Mouse (Mus musculus) urinary bladder, postnatal 10 days (tissue): ENCODE measurements around the gene Lrrn4cl.
"Not testable (repeated sequence)": the region's sequence is repeated elsewhere in the genome, so short reads cannot be mapped to it uniquely, and the experiment has no call there.

Source experiments
- DNase-seq: peaks from one replicate; pipeline ENCODE4 v3.0.0; 2022; ENCODE audit warnings: low spot score

Gene Lrrn4cl

GRCm38 (mm10) chr19:8838041-8838730 lies 12.4 kb upstream of the Lrrn4cl start:
- no peak for DNase-seq

- DNase-seq, result no peak
These were observed 11.3 kb upstream of the Lrrn4cl start, which contains the start of gene Gng3 for GRCm38 (mm10) chr19:8839103-8839907. TSS of gene Gng3 (minus strand) at chr19:8839194.

GRCm38 (mm10) chr19:8839908-8840791 lies 10.4 kb upstream of the Lrrn4cl start:
- DNase-seq, result no peak

- DNase-seq, result no peak
These were observed 9.6 kb upstream of the Lrrn4cl start for GRCm38 (mm10) chr19:8841012-8841411.

GRCm38 (mm10) chr19:8842961-8843360 lies 7.6 kb upstream of the Lrrn4cl start:
- DNase-seq, result no peak

GRCm38 (mm10) chr19:8844371-8845129 lies 6.0 kb upstream of the Lrrn4cl start:
- peak; percentile 53 for DNase-seq

GRCm38 (mm10) chr19:8848356-8848755 lies 2.2 kb upstream of the Lrrn4cl start:
- DNase-seq, result no peak

- no peak for DNase-seq
These were observed 1.1 kb downstream of the Lrrn4cl start for GRCm38 (mm10) chr19:8851639-8852038.

- no peak for DNase-seq
These were observed 1.8 kb downstream of the Lrrn4cl start for GRCm38 (mm10) chr19:8852236-8852928.

GRCm38 (mm10) chr19:8853117-8853516 lies 2.5 kb downstream of the Lrrn4cl start:
- DNase-seq, result no peak

GRCm38 (mm10) chr19:8857689-8858088 lies 7.1 kb downstream of the Lrrn4cl start:
- DNase-seq, result no peak

- DNase-seq, result no peak
These were observed 8.4 kb downstream of the Lrrn4cl start for GRCm38 (mm10) chr19:8859018-8859417.

GRCm38 (mm10) chr19:8864265-8864664 lies 13.7 kb downstream of the Lrrn4cl start:
- DNase-seq, result no peak

- DNase-seq, result not testable (repeated sequence)
These were observed 19.8 kb downstream of the Lrrn4cl start for GRCm38 (mm10) chr19:8870381-8870780.

GRCm38 (mm10) chr19:8870838-8871237 lies 20.3 kb downstream of the Lrrn4cl start:
- no peak for DNase-seq

GRCm38 (mm10) chr19:8871267-8872186 lies 21.0 kb downstream of the Lrrn4cl start, which contains the start of gene Ubxn1:
TSS of gene Ubxn1 (plus strand) at chr19:8871496.
- DNase-seq, result peak; percentile 86

GRCm38 (mm10) chr19:8872266-8872840 lies 21.8 kb downstream of the Lrrn4cl start:
- DNase-seq, result no peak

GRCm38 (mm10) chr19:8875031-8875430 lies 24.5 kb downstream of the Lrrn4cl start:
- no peak for DNase-seq

GRCm38 (mm10) chr19:8880311-8881033 lies 29.9 kb downstream of the Lrrn4cl start, which contains the start of gene Uqcc3:
TSS of gene Uqcc3 (minus strand) at chr19:8880923.
- peak; percentile 54 for DNase-seq
